Mouse (Mus musculus): Measurements from ENCODE around the gene Gan.

DNA sequence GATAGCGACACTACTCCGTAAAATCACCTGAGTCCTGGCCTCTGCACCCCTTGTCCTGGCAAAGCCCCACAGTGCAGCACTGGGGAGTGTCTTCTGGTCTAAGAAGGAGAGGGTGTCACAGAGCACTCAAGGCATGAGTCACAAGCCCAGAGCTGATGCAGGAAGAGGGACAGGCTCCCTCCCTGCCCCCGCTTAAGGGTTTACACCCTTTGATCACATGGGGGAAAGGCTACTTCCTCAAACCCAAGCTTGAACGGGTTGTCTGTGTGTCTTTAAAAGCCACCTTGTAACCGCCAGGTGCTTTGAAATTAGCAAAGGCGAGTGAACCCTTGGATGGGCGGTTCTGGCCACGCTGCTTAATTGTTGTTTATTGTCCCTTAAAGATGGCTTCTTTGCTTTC lies 36.7 kb upstream of the Gan start:
- TF ChIP-seq CTCF (IDR thresholded peaks at IDR 0.05; ENCODE audit: low read depth) = no peak
- TF ChIP-seq EP300 (IDR thresholded peaks at IDR 0.05; ENCODE audit: low read depth) = no peak
